Mouse (Mus musculus): ENCODE data around the gene Ptpn22. TPM values are rescaled to one million over a fixed set of nuclear protein-coding genes. Genes with fewer than 3 reads are reported as not detected.

The Ptpn22 gene
- total and polyA plus RNA-seq, 2 experiments: 0.78 to 0.83 TPM

- Histone ChIP-seq H3K79me2 (ENCODE audit: control insufficient read depth, insufficient read depth, low read length) (no peaks in the 10 kb centered on the region), H3K4me3 (ENCODE audit: insufficient read depth, low read depth, low read length) (no peak overlapping the region), H3K9ac (ENCODE audit: low read depth, low read length) (no peak overlapping the region), H3K27ac (replicated peaks; ENCODE audit: insufficient read depth, low read depth, low read length) (no peak overlapping the region), H3K27me3 (ENCODE audit: control insufficient read depth, insufficient read depth, low read length) (no peaks in the 10 kb centered on the region), H3K36me3 (ENCODE audit: control insufficient read depth, insufficient read depth, low read length) (no peaks in the 10 kb centered on the region), H3K4me1 (ENCODE audit: control insufficient read depth, insufficient read depth, low read length) (no peaks in the 10 kb centered on the region)
- TF ChIP-seq CTCF (IDR thresholded peaks at IDR 0.05; ENCODE audit: low read depth, low read length) (no peak), POLR2A (IDR thresholded peaks at IDR 0.05; ENCODE audit: extremely low read depth, insufficient read depth, low read length) (no peak)
- no peak for DNase-seq (ENCODE audit: extremely low read depth, low read depth, low spot score)
- WGBS: 77% methylated on average over 11 of the region's 11 CpGs
Measured at GRCm38 (mm10) chr3:103885946-103886345, 26.4 kb downstream of the Ptpn22 start.

GRCm38 (mm10) chr3:103887581-103887980 is 28.0 kb downstream of the Ptpn22 start:
- DNase-seq (ENCODE audit: extremely low read depth, low read depth, low spot score): peak; percentile 50
- 14% methylated on average over 3 of the region's 3 CpGs for WGBS

GRCm38 (mm10) chr3:103893374-103893773 is 33.8 kb downstream of the Ptpn22 start:
- Histone ChIP-seq H3K4me3 (ENCODE audit: insufficient read depth, low read depth, low read length) (no peak overlapping the region), H3K4me1 (ENCODE audit: control insufficient read depth, insufficient read depth, low read length) (no peaks in the 10 kb centered on the region), H3K79me2 (ENCODE audit: control insufficient read depth, insufficient read depth, low read length) (no peaks in the 10 kb centered on the region), H3K36me3 (ENCODE audit: control insufficient read depth, insufficient read depth, low read length) (no peaks in the 10 kb centered on the region), H3K27ac (replicated peaks; ENCODE audit: insufficient read depth, low read depth, low read length) (no peak overlapping the region), H3K9ac (ENCODE audit: low read depth, low read length) (no peak overlapping the region), H3K27me3 (ENCODE audit: control insufficient read depth, insufficient read depth, low read length) (no peaks in the 10 kb centered on the region)
- 69% methylated on average over 3 of the region's 3 CpGs for WGBS
- DNase-seq (ENCODE audit: extremely low read depth, low read depth, low spot score): no peak
- no peak for TF ChIP-seq CTCF (IDR thresholded peaks at IDR 0.05; ENCODE audit: low read depth, low read length)
- TF ChIP-seq POLR2A (IDR thresholded peaks at IDR 0.05; ENCODE audit: extremely low read depth, insufficient read depth, low read length): no peak

More at GRCm38 (mm10) chr3:103887581-103887980, 28.0 kb downstream of the Ptpn22 start:
- H3K36me3 ChIP-seq (ENCODE audit: control insufficient read depth, insufficient read depth, low read length): no peaks in the 10 kb centered on the region
- no peak overlapping the region for H3K4me3 ChIP-seq (ENCODE audit: insufficient read depth, low read depth, low read length)
- H3K79me2 ChIP-seq (ENCODE audit: control insufficient read depth, insufficient read depth, low read length): no peaks in the 10 kb centered on the region
- H3K27ac ChIP-seq (replicated peaks; ENCODE audit: insufficient read depth, low read depth, low read length): no peak overlapping the region
- H3K9ac ChIP-seq (ENCODE audit: low read depth, low read length): no peak overlapping the region
- no peaks in the 10 kb centered on the region for H3K27me3 ChIP-seq (ENCODE audit: control insufficient read depth, insufficient read depth, low read length)
- TF ChIP-seq CTCF (IDR thresholded peaks at IDR 0.05; ENCODE audit: low read depth, low read length) (peak; percentile 29; the same call in 1 of the 2 replicates), POLR2A (IDR thresholded peaks at IDR 0.05; ENCODE audit: extremely low read depth, insufficient read depth, low read length) (no peak)
- H3K4me1 ChIP-seq (ENCODE audit: control insufficient read depth, insufficient read depth, low read length): no peaks in the 10 kb centered on the region

- TF ChIP-seq POLR2A (IDR thresholded peaks at IDR 0.05; ENCODE audit: extremely low read depth, insufficient read depth, low read length): no peak
- TF ChIP-seq CTCF (IDR thresholded peaks at IDR 0.05; ENCODE audit: low read depth, low read length): peak; percentile 61; the same call in 1 of the 2 replicates
- Histone ChIP-seq H3K4me3 (ENCODE audit: insufficient read depth, low read depth, low read length) (no peak overlapping the region), H3K9ac (ENCODE audit: low read depth, low read length) (no peak overlapping the region), H3K4me1 (ENCODE audit: control insufficient read depth, insufficient read depth, low read length) (no peaks in the 10 kb centered on the region), H3K27ac (replicated peaks; ENCODE audit: insufficient read depth, low read depth, low read length) (no peak overlapping the region), H3K79me2 (ENCODE audit: control insufficient read depth, insufficient read depth, low read length) (no peaks in the 10 kb centered on the region), H3K27me3 (ENCODE audit: control insufficient read depth, insufficient read depth, low read length) (no peaks in the 10 kb centered on the region), H3K36me3 (ENCODE audit: control insufficient read depth, insufficient read depth, low read length) (no peaks in the 10 kb centered on the region)
- peak; percentile 38 for DNase-seq (ENCODE audit: extremely low read depth, low read depth, low spot score)
- 91% methylated on average over 1 of the region's 1 CpGs for WGBS
Measured at GRCm38 (mm10) chr3:103904705-103905104, 45.1 kb downstream of the Ptpn22 start.

GRCm38 (mm10) chr3:103907335-103908030 is 47.9 kb downstream of the Ptpn22 start:
- H3K4me1 ChIP-seq (ENCODE audit: control insufficient read depth, insufficient read depth, low read length): no peaks in the 10 kb centered on the region
- no peaks in the 10 kb centered on the region for H3K79me2 ChIP-seq (ENCODE audit: control insufficient read depth, insufficient read depth, low read length)
- no peak for DNase-seq (ENCODE audit: extremely low read depth, low read depth, low spot score)
- no peaks in the 10 kb centered on the region for H3K36me3 ChIP-seq (ENCODE audit: control insufficient read depth, insufficient read depth, low read length)
- WGBS: 90% methylated on average over 5 of the region's 5 CpGs
- no peak overlapping the region for H3K27ac ChIP-seq (replicated peaks; ENCODE audit: insufficient read depth, low read depth, low read length)
- TF ChIP-seq CTCF (IDR thresholded peaks at IDR 0.05; ENCODE audit: low read depth, low read length) (no peak), POLR2A (IDR thresholded peaks at IDR 0.05; ENCODE audit: extremely low read depth, insufficient read depth, low read length) (no peak)
- H3K4me3 ChIP-seq (ENCODE audit: insufficient read depth, low read depth, low read length): no peak overlapping the region
- H3K9ac ChIP-seq (ENCODE audit: low read depth, low read length): no peak overlapping the region
- H3K27me3 ChIP-seq (ENCODE audit: control insufficient read depth, insufficient read depth, low read length): no peaks in the 10 kb centered on the region

- no peaks in the 10 kb centered on the region for H3K79me2 ChIP-seq (ENCODE audit: control insufficient read depth, insufficient read depth, low read length)
- no peaks in the 10 kb centered on the region for H3K36me3 ChIP-seq (ENCODE audit: control insufficient read depth, insufficient read depth, low read length)
- TF ChIP-seq CTCF (IDR thresholded peaks at IDR 0.05; ENCODE audit: low read depth, low read length) (no peak), POLR2A (IDR thresholded peaks at IDR 0.05; ENCODE audit: extremely low read depth, insufficient read depth, low read length) (no peak)
- H3K27ac ChIP-seq (replicated peaks; ENCODE audit: insufficient read depth, low read depth, low read length): no peak overlapping the region
- 69% methylated on average over 2 of the region's 2 CpGs for WGBS
- H3K9ac ChIP-seq (ENCODE audit: low read depth, low read length): no peak overlapping the region
- H3K4me1 ChIP-seq (ENCODE audit: control insufficient read depth, insufficient read depth, low read length): no peaks in the 10 kb centered on the region
- H3K4me3 ChIP-seq (ENCODE audit: insufficient read depth, low read depth, low read length): no peak overlapping the region
- no peak for DNase-seq (ENCODE audit: extremely low read depth, low read depth, low spot score)
- no peaks in the 10 kb centered on the region for H3K27me3 ChIP-seq (ENCODE audit: control insufficient read depth, insufficient read depth, low read length)
Measured at GRCm38 (mm10) chr3:103908781-103909180, 49.2 kb downstream of the Ptpn22 start.

All from liver, adult 2 months (tissue).